ENCODE assay signal across 8 mouse cellular contexts in the genomic region with DNA sequence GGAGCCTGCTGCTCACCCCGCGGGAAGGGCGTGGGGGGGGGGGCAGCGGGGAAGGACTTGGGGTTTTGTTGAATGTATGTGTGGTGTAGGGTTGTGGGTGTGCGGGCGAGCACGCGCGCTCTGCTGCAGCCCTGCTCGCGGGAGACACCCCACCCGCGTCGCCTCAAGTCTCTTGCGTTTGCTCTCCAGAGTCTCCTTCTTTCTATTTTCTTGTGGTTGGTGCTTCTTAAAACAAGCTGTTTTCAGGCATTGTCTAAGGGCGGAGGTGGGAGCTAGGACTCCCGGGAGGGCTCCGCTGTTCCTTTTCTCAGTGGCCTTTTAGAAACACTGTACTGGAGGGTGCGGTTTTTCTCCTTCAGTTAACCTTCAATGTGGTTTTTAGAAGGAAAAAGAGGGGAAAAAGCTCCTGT. TPM values are rescaled to one million over a fixed set of nuclear protein-coding genes. Genes with fewer than 3 reads are reported as not detected.
DNase-seq lines count a peak whose midpoint lies in the region; ATAC-seq and TF ChIP-seq lines count a peak whose summit lies in the region.

A gene (minus strand): TSS at position 87 of the 410 bp plus-strand sequence.

- peaks cover 26 to 60% of the 10 kb centered on the region in 2 experiments for H3K4me1 ChIP-seq in CH12.LX (ENCODE audit: control insufficient read depth in 1 of 2, insufficient read depth in 2 of 2)
- peaks cover 17% of the 10 kb centered on the region for H3K4me1 ChIP-seq in embryonic facial prominence, embryonic 14.5 days (ENCODE audit: control insufficient read depth, insufficient read depth, low read length)
- H3K4me1 ChIP-seq in heart, postnatal 0 days (ENCODE audit: control insufficient read depth, insufficient read depth) = no peaks in the 10 kb centered on the region
- peaks cover 20% of the 10 kb centered on the region for H3K4me1 ChIP-seq in limb, embryonic 11.5 days (ENCODE audit: control insufficient read depth, insufficient read depth, low read length)
- H3K4me1 ChIP-seq in olfactory bulb, adult 2 months (ENCODE audit: control insufficient read depth, insufficient read depth, low read length) = peaks cover 6% of the 10 kb centered on the region

- peak within 1 kb of the TSS; percentile 85 for H3K9ac ChIP-seq in CH12.LX (ENCODE audit: insufficient read depth, low read depth)
- peak within 1 kb of the TSS; percentile 96 for H3K9ac ChIP-seq in embryonic facial prominence, embryonic 14.5 days (ENCODE audit: low read depth, low read length)
- H3K9ac ChIP-seq in heart, postnatal 0 days (replicated peaks; ENCODE audit: low read depth, low read length) = peak within 1 kb of the TSS; percentile 74
- H3K9ac ChIP-seq in limb, embryonic 11.5 days (ENCODE audit: low read length) = peak within 1 kb of the TSS; percentile 99

- no peaks in the 10 kb centered on the region for H3K9me3 ChIP-seq in CH12.LX (replicated peaks; ENCODE audit: low read length)
- H3K9me3 ChIP-seq in embryonic facial prominence, embryonic 14.5 days (ENCODE audit: control insufficient read depth, low read length) = no peaks in the 10 kb centered on the region
- no peaks in the 10 kb centered on the region for H3K9me3 ChIP-seq in heart, postnatal 0 days (replicated peaks; ENCODE audit: control insufficient read depth, low read length)
- H3K9me3 ChIP-seq in limb, embryonic 11.5 days (ENCODE audit: control insufficient read depth, low read length) = no peaks in the 10 kb centered on the region

- H3K79me2 ChIP-seq in CH12.LX (replicated peaks; ENCODE audit: control insufficient read depth, extremely low read depth, insufficient read depth, poor library complexity, severe bottlenecking) = peaks cover 14% of the 10 kb centered on the region

- H3K4me3 ChIP-seq in CH12.LX (replicated peaks in 1 of 3; ENCODE audit: low read depth in 2 of 3, low read length in 2 of 3, poor library complexity in 1 of 3) = peak within 1 kb of the TSS; percentile 79 to 88 (median 87)
- H3K4me3 ChIP-seq in embryonic facial prominence, embryonic 14.5 days (ENCODE audit: low read depth, low read length) = peak within 1 kb of the TSS; percentile 87
- H3K4me3 ChIP-seq in heart, postnatal 0 days (ENCODE audit: low read depth, low read length) = peak within 1 kb of the TSS; percentile 83
- H3K4me3 ChIP-seq in limb, embryonic 11.5 days (ENCODE audit: low read depth, low read length) = peak within 1 kb of the TSS; percentile 90
- H3K4me3 ChIP-seq in olfactory bulb, adult 2 months (ENCODE audit: insufficient read depth, low read depth, low read length) = peak within 1 kb of the TSS; percentile 83

- peak; percentile 63 for ATAC-seq in embryonic facial prominence, embryonic 14.5 days (ENCODE audit: low read depth)
- peak; percentile 1; the same call in 1 of the 2 replicates for ATAC-seq in heart, postnatal 0 days (ENCODE audit: insufficient read depth, low read depth)
- no peak; the same call in 1 of the 2 replicates for ATAC-seq in limb, embryonic 11.5 days (ENCODE audit: insufficient number of reproducible peaks, low FRiP score, low TSS enrichment, low read depth)

- dilution Hi-C loops in CH12.LX (cut with MboI; ENCODE audit: extremely low pct_ligation_motif_present, extremely low pct_unique_long_range_greater_than_20kb, low sequenced_read_pairs) = no loop called here

- no peak for TF ChIP-seq RAD21 in CH12.LX (IDR thresholded peaks at IDR 0.05; ENCODE audit: low read depth, low read length)

- no peak for TF ChIP-seq EP300 in CH12.LX (IDR thresholded peaks at IDR 0.05; ENCODE audit: low read length)
- no peak for TF ChIP-seq EP300 in heart, postnatal 0 days (IDR thresholded peaks at IDR 0.05; ENCODE audit: low read depth)

- DNase-seq in embryo, embryonic 10 days (ENCODE audit: low spot score) = peak; percentile 22
- no peak for DNase-seq in embryo, embryonic 11 days
- no peak for DNase-seq in CH12.LX (ENCODE audit: extremely low read depth)
- no peak for DNase-seq in embryonic facial prominence, embryonic 14.5 days (ENCODE audit: low spot score)
- no peak for DNase-seq in heart, postnatal 0 days (ENCODE audit: low spot score)
- DNase-seq in limb, embryonic 11.5 days (ENCODE audit: low spot score) = no peak
- DNase-seq in kidney, adult 8-10 months = no peak

- TF ChIP-seq POLR2A in CH12.LX (IDR thresholded peaks at IDR 0.05; ENCODE audit: low read depth, low read length) = no peak
- no peak for TF ChIP-seq POLR2A in olfactory bulb, adult 2 months (IDR thresholded peaks at IDR 0.05; ENCODE audit: insufficient read depth, low read depth, low read length)

- in situ Hi-C loops in CH12.LX (cut with MboI; ENCODE audit: low pct_ligation_motif_present, low pct_unique_long_range_greater_than_20kb, low sequenced_read_pairs) = loop anchor here (5.0 kb wide), 1 partner anchor 34 kb away; no protein-coding TSS in a partner anchor

- H3K27me3 ChIP-seq in CH12.LX (replicated peaks) = no peaks in the 10 kb centered on the region
- H3K27me3 ChIP-seq in embryonic facial prominence, embryonic 14.5 days (replicated peaks; ENCODE audit: control insufficient read depth, insufficient read depth, low read length) = no peaks in the 10 kb centered on the region
- no peaks in the 10 kb centered on the region for H3K27me3 ChIP-seq in heart, postnatal 0 days (ENCODE audit: control insufficient read depth, insufficient read depth, low read length)
- no peaks in the 10 kb centered on the region for H3K27me3 ChIP-seq in limb, embryonic 11.5 days (ENCODE audit: control insufficient read depth, insufficient read depth, low read length)

- no peak for TF ChIP-seq CTCF in CH12.LX (conservative IDR thresholded peaks at IDR 0.05 in 1 of 2, IDR thresholded peaks at IDR 0.05 in 1 of 2; ENCODE audit: low read depth in 2 of 2, low read length in 2 of 2)
- no peak for TF ChIP-seq CTCF in heart, postnatal 0 days (IDR thresholded peaks at IDR 0.05; ENCODE audit: low read depth)
- TF ChIP-seq CTCF in olfactory bulb, adult 2 months (IDR thresholded peaks at IDR 0.05; ENCODE audit: insufficient read depth, low read depth, low read length) = no peak

- H3K36me3 ChIP-seq in CH12.LX (replicated peaks in 1 of 2; ENCODE audit: control insufficient read depth in 1 of 2, insufficient read depth in 1 of 2, low read length in 1 of 2) = no peaks in the 10 kb centered on the region
- H3K36me3 ChIP-seq in embryonic facial prominence, embryonic 14.5 days (ENCODE audit: control insufficient read depth, insufficient read depth, low read length) = no peaks in the 10 kb centered on the region
- no peaks in the 10 kb centered on the region for H3K36me3 ChIP-seq in heart, postnatal 0 days (replicated peaks; ENCODE audit: control insufficient read depth, insufficient read depth, low read length)
- H3K36me3 ChIP-seq in limb, embryonic 11.5 days (ENCODE audit: control insufficient read depth, insufficient read depth, low read length) = no peaks in the 10 kb centered on the region

- WGBS in embryonic facial prominence, embryonic 14.5 days = 0% methylated on average over 19 of the region's 19 CpGs
- 2% methylated on average over 19 of the region's 19 CpGs for WGBS in heart, postnatal 0 days
- WGBS in limb, embryonic 11.5 days = under 1% methylated on average over 17 of the region's 19 CpGs
- WGBS in olfactory bulb, adult 2 months = 2% methylated on average over 19 of the region's 19 CpGs

- H3K27ac ChIP-seq in CH12.LX (ENCODE audit: insufficient read depth, low read depth) = no peak within 1 kb of the TSS
- peak within 1 kb of the TSS; percentile 90 for H3K27ac ChIP-seq in embryonic facial prominence, embryonic 14.5 days (replicated peaks; ENCODE audit: low read depth, low read length)
- H3K27ac ChIP-seq in heart, postnatal 0 days (ENCODE audit: low read depth) = peak within 1 kb of the TSS; percentile 88
- H3K27ac ChIP-seq in limb, embryonic 11.5 days (replicated peaks; ENCODE audit: low read depth, low read length) = peak within 1 kb of the TSS; percentile 85
- peak within 1 kb of the TSS; percentile 77 for H3K27ac ChIP-seq in olfactory bulb, adult 2 months (ENCODE audit: insufficient read depth, low read depth, low read length)

- H3K4me2 ChIP-seq in CH12.LX (ENCODE audit: insufficient read depth, low read depth, poor library complexity, severe bottlenecking) = peak within 1 kb of the TSS; percentile 91
- peak within 1 kb of the TSS; percentile 83 for H3K4me2 ChIP-seq in embryonic facial prominence, embryonic 14.5 days (ENCODE audit: low read depth, low read length)
- H3K4me2 ChIP-seq in heart, postnatal 0 days (ENCODE audit: low read depth, low read length) = peak within 1 kb of the TSS; percentile 86
- H3K4me2 ChIP-seq in limb, embryonic 11.5 days (ENCODE audit: low read depth, severe bottlenecking) = peak within 1 kb of the TSS; percentile 42

TF ChIP-seq in CH12.LX, 34 proteins besides CTCF, POLR2A, EP300 and RAD21:
- no peak for TF ChIP-seq USF1 (IDR thresholded peaks at IDR 0.05; ENCODE audit: low read depth, low read length)
- TF ChIP-seq TCF12 (IDR thresholded peaks at IDR 0.05; ENCODE audit: low read depth, low read length) = 0 out of 2 replicates have a peak, but pooled peaks have one; percentile 5
- no peak for TF ChIP-seq SMC3 (IDR thresholded peaks at IDR 0.05; ENCODE audit: low read depth, low read length)
- peak; percentile 32; the same call in 1 of the 2 replicates for TF ChIP-seq CHD1 (IDR thresholded peaks at IDR 0.05; ENCODE audit: low read depth, low read length)
- no peak for TF ChIP-seq TBP (conservative IDR thresholded peaks at IDR 0.05; ENCODE audit: low read depth, low read length)
- TF ChIP-seq SIN3A (IDR thresholded peaks at IDR 0.05; ENCODE audit: low read length) = no peak

RNA-seq across cellular contexts. Expression of the gene that starts here (rescaled TPM):
- total RNA-seq in CH12.LX (2012; rRNA removed) (223 and 253 TPM in 2 replicates), CH12.LX (2014; rRNA removed) (277 and 379 TPM in 2 replicates)
- polyA plus RNA-seq in CH12.LX (2012; ENCODE audit: insufficient read length, low read depth) = 479 and 722 TPM in 2 replicates
- polyA plus RNA-seq in embryonic facial prominence, embryonic 14.5 days (2014; fragmentation: Nextera tagmentation; extraction: Ambion mirVana) = 2,276 and 2,340 TPM in 2 replicates
- 43.7 and 63.7 TPM in 2 replicates for total RNA-seq in heart, postnatal 0 days (2014; rRNA removed; ENCODE audit: low replicate concordance)
- polyA plus RNA-seq in heart, postnatal 0 days (2015; fragmentation: Nextera tagmentation; extraction: Ambion mirVana) = 1,264 and 1,367 TPM in 2 replicates
- 3,502 and 3,578 TPM in 2 replicates for polyA plus RNA-seq in limb, embryonic 11.5 days (2014; fragmentation: Nextera tagmentation; extraction: Ambion mirVana)
- polyA plus RNA-seq in olfactory bulb, adult 2 months (2012; ENCODE audit: insufficient read depth, insufficient read length, low replicate concordance, missing spikeins) = 1,837 TPM in 1 of 2 replicates, not detected in the other
